Mouse (Mus musculus): ENCODE data around the gene Klk1b8.
"Not testable (repeated sequence)": the region's sequence is repeated elsewhere in the genome, so short reads cannot be mapped to it uniquely, and the experiment has no call there.

Gene Klk1b8

DNA sequence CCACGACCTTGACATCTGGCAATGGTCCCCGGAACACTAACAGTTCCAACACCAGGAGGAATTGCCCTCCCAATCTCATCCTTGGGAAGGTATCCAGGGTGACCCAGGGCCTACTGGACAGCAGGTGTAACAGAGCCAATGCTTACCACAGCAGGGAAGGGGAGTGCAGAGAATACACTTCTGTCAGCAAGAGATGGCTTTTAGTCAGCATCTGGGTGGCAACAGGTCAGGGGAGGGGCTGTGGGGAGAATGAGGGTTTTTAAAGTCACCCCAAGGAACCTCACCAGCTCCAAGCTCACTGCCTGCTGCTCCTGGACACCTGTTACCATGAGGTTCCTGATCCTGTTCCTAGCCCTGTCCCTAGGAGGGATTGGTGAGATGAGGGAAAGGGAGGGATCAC is at the start of gene Klk1b8:
TSS of gene Klk1b8 (plus strand) at position 301 of the 400 bp plus-strand sequence.
- no peak for DNase-seq (ENCODE audit: inconsistent age in 2 of 2, low spot score in 1 of 2)

DNA sequence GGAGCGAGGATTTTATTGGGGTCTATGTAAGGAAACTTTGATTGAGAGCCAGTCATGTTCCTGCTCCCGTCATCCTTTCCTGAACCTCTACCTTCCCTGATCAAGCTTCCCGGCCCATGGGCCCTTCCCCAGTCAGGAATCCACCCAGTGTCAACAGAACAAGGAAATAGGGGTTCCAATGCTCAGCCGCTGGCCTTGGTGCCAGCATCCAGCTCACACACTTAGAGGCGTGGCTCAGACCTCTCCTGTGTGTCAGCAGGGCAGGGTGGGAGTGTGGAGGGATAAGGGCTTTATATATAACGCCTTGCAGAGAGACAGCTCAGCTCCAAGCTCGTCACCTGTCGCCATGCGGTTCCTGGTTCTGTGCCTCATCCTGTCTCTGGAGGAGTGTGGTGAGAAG is 35.6 kb upstream of the Klk1b8 start:
- DNase-seq (ENCODE audit: inconsistent age in 2 of 2, low spot score in 1 of 2) = no peak

DNA sequence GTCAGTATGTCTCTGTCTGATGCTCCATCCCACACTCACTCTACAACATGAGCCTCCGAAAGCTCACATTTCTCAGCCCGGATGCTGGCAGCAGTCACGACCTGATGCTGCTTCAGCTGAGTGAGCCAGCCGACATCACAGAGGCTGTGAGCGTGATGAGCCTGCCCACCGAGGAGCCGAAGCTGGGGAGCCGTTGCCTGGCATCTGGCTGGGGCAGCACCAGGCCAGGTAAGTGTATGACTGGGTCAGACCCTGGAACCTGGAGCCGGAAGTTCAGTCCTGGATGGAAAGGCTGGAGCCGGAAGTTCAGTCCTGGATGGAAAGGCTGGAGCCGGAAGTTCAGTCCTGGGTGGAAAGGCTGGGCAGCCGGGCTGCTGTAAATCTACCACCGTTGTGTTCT is 32.0 kb upstream of the Klk1b8 start:
- no peak for DNase-seq (ENCODE audit: inconsistent age in 2 of 2, low spot score in 1 of 2)

DNA sequence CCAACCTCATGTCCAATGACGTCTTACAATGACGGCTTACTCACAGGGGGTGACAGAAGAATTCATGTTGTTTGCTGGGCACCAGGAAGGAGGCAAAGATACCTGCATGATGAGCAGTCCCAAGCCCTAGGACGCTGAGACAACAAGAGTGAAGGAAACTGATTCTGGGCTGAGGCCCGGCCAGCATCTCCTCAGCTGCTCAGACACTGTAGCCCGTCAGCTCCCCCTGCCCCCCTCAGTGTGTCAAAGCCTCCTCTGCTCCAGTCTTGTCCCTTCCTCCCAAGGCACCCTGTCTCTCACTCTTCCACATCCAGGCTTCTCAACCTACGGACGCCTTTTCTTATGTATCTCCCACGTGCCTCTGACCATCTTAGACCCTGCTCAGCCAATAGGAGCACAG is 31.6 kb upstream of the Klk1b8 start:
- no peak for DNase-seq (ENCODE audit: inconsistent age in 2 of 2, low spot score in 1 of 2)

DNA sequence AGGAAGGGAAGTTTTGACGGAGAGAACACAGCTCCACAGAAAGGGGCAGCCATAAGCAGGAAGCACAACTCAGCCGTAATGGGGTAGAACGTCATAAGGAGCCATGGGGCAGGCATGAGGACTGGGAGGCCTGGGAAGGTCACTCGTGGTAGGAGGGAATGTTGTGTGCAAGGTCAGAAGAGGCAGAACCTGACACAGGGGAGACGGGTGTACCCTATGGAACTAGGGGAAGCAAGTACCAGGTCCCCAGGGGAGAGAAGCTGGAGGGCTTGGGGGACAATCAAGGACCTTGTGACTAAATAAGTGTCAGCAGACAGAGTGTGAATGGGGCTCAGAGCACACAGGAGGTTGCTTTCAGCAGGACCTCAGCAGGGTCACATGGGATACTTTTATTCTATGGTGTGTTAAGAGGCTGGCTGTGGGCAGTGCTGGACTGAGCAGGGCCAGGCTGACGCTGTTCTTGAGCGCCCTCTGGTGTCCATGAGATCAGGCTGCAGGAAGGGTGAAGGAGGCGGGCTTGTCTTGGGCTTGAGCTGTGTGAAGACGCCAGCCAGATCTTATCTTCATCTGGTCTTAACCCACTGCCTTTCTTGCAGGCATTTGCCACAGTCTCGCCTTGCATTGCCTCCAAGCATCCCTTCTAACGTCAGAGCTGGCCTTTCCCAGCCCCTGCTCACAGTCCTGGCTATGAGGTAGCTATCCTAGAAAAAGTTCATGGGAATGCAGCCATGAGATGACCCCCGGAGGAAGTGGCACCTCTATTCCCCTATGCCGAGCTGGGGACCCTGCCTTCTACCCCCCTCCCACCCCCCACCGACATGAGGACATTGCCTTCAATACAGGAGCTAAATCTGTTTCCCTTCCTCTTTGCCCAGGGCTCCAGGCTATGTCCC is 30.7 kb upstream of the Klk1b8 start:
- DNase-seq (ENCODE audit: inconsistent age in 2 of 2, low spot score in 1 of 2) = peak; percentile 55 to 80

DNA sequence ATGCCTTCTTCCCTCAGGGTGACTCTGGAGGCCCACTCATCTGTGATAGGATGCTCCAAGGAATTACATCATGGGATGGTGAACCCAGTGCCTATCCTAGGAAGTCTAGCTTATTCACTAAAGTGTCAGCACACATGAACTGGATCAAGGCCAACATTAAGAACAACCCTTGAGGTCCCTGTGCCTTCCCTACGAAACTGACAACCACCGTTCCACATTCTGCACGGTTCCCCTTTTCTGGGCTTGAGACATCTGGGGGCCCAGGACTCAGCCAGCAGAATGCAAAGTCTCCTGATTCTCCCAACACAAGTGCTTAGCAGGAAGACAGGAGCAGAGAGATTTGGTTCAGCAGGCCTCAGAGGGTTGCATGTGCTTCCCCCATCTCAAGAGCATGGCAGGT is 29.9 kb upstream of the Klk1b8 start:
- DNase-seq (ENCODE audit: inconsistent age in 2 of 2, low spot score in 1 of 2) = no peak

DNA sequence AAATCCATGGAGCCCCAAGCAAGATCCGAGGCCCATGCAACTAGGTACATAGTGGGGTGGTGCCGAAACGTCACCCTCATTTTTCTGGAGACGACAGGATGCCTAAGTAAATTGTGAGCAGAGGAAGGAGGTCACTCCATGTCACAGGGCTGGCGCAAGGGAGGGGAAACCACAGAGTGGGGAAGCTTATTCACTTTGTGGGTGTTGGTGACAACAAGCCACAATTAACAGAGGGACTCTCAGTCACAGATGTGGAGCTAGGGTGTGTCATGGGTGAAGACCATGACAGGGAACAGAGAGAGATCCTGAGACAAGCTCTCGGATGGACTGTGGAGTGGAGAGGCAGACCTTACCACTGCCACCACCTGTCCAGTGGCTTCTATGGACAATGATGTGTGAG is 29.4 kb upstream of the Klk1b8 start:
- DNase-seq (ENCODE audit: inconsistent age in 2 of 2, low spot score in 1 of 2) = no peak

DNA sequence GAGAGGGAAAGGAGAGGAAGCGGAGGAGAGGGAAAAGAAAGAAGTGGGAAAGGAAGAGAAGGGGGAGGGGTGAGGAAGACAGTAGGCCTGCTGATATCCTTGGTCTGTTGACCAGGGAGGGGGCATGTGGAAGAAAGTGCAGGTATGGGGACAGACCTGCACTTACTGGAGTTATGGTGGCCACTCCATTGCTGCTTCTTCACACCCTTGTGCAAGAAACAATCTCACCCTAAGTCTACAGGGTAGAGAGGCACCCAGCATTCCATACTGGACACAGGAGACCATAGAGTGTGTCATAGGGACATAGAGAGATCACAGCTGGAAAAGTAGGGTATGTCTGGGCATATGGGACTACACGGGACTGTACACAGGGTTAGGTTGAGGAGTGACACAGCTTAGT is 28.5 kb upstream of the Klk1b8 start:
- no peak for DNase-seq (ENCODE audit: inconsistent age in 2 of 2, low spot score in 1 of 2)

DNA sequence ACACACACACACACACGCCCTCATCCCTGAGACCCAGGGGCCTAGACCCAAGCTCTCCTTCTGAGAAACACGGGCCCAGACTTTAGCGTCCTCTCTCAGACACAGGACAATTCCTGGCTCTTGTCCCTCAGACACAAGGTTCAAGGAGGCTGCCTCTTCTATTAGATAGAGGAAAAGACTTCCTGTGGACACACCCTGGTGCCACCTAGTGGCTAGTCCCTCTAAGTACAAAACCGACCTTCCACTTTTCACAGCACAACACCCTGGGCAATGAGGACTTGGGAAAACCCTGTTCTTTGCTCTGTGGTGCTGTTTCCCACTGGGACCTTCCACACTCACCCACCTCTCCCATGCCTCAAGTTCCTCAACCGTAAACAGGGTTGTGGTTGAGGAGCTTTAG is 24.5 kb upstream of the Klk1b8 start:
- DNase-seq (ENCODE audit: inconsistent age in 2 of 2, low spot score in 1 of 2) = peak in 1 of 2 experiments; percentile 39

DNA sequence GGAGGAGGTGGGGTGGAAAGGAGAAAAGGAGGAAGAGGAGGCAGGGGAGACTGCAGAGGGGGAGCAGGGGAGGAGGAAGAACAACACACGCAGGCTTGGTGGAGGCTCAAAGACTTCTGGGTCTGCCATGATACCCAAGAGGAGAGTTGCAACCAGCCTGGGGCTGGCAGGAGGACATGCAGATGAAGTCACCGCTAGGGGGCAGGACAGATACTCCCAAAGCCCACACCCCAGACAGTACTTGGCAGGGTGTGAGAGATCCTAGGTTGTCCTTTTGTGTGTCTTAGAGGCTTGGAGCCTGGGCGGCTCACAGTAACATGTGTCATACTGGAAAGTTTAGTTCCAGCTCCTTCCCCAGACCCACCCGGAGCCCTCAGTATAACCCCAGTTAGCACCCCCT is 21.9 kb upstream of the Klk1b8 start:
- DNase-seq (ENCODE audit: inconsistent age in 2 of 2, low spot score in 1 of 2) = peak in 1 of 2 experiments; percentile 57

DNA sequence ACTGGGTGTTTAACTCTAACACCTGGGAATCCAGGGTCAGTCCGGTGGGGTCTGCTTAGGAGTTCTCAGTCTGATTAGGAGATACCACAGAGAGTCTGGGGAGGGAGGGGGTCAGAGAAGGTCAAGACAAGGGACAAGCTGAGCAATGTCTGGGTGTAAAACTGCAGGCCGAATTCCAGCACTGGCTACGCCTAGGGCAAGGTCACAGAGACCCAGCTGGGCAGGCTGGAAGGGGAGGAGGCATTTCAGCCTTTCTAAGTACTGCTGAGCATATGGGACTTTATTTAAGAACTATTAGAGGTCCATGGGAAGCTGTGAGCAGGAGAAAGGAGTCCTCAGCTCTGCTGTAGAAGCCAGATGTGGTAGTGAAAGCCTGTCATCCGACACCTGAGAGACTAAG is 18.1 kb upstream of the Klk1b8 start:
- no peak for DNase-seq (ENCODE audit: inconsistent age in 2 of 2, low spot score in 1 of 2)

DNA sequence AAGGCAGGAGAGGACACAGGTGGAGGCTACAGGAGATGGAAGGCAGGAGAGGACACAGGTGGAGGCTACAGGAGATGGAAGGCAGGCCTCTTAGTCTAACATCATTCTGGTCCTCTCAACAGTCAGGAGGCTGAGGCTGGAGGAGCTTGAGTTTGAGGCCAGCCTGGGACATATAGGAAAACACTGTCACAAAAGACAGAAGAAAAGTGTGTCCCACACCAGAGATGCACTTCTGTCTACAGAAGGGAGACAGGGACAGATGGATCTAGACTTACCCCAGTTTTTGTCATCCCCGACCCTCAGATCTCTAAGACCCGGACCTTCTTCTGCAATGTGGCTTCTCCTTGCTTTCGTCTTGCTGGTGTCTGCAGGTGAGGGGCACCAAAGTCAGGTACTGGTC is 17.0 kb upstream of the Klk1b8 start, which contains the start of gene Klk15:
TSS of gene Klk15 (plus strand) at position 301 of the 400 bp plus-strand sequence.
- DNase-seq (ENCODE audit: inconsistent age in 2 of 2, low spot score in 1 of 2) = no peak

DNA sequence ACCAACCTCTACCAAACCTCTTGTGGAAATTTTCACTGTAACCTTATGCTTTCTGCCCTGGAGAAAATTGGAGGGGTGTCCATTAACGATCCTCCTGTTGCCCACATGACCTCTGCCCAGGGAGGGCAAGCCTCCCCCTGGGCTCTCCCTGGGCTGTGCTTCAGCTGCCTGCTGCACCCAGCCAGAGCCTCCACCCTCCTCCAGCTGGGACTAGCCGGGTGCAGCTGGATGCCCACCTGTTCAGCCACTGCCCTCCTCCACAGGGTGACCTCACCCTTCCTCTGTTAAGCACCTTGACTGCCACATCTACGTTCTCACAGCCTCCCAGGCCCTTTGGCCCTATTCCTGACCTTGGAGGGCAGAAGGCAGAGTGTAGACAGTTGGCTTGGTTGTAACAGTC is 15.7 kb upstream of the Klk1b8 start:
- no peak for DNase-seq (ENCODE audit: inconsistent age in 2 of 2, low spot score in 1 of 2)

DNA sequence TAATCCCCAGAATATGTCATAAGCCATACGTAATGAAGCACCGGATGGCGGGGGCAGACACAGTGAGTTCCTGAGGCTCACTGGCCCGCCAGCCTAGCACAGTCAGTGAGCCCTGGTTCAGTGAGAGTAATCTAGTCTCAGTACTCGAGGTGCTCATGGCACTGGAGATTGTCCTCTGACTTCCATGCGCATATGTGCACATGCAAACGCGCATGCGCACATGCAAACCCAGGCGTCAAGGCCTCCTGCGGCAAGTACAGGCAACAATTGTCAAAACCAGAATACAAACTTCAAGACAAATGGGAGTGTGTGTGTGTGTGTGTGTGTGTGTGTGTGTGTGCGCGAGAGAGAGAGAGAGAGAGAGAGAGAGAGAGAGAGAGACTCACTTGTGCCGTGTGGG is 13.9 kb upstream of the Klk1b8 start:
- no peak for DNase-seq (ENCODE audit: inconsistent age in 2 of 2, low spot score in 1 of 2)

DNA sequence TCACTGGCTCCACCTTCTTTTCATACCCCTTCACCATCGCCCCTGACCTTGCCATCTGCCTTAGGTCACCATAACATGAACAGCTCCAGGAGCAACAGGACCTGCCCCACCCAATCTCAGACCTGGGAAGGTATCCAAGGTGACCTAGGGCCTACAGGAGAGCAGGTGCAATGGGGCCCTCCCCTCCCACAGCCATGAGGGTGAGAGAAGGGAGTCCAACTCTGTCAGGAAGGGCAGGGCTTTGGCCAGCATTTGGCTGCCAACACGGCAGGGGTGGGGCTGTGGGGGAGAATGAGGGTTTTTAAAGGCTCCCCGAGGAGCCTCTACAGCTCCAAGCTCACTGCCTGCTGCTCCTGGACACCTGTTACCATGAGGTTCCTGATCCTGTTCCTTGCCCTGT is 8.2 kb upstream of the Klk1b8 start:
- DNase-seq (ENCODE audit: inconsistent age in 2 of 2, low spot score in 1 of 2) = not testable (repeated sequence)

DNA sequence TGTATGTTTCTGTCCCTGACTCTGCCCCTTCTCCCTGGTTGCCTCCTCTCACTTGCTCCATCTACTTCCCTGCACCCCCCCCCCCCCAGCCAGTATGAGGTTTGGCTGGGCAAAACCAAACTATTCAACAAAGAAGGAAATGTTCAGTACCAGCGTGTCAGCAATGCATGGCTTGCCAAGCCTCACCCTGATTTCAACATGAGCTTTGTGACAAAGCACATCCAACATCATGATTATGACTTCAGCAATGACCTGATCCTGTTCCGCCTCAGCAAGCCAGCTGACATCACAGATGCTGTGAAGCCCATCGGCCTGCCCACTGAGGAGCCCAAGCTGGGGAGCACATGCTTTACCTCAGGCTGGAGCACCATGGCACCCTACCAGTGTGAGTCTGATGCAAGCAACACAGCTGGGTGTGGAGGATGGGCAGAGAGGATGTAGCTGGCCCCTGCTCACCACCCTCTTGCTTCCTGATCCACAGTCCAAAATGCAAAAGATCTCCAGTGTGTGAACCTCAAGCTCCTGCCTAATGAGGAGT is 5.7 kb upstream of the Klk1b8 start:
- no peak for DNase-seq (ENCODE audit: inconsistent age in 2 of 2, low spot score in 1 of 2)

DNA sequence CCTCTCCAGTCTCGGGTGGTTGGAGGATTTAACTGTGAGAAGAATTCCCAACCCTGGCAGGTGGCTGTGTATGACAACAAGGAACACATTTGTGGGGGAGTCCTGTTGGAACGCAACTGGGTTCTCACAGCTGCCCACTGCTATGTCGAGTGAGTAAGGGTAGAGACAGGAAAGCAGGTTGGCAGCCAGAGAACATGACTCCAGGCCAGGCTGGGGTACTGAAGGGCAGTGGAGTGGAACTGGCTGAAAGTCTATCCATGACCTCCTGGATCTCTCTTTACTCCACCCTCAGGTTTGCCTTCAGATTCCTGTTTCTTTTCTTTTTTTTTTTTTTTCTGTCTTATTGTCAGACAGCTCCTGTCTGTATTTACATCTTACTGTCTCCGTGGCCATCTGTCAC is 2.2 kb downstream of the Klk1b8 start:
- DNase-seq (ENCODE audit: inconsistent age in 2 of 2, low spot score in 1 of 2) = no peak

DNA sequence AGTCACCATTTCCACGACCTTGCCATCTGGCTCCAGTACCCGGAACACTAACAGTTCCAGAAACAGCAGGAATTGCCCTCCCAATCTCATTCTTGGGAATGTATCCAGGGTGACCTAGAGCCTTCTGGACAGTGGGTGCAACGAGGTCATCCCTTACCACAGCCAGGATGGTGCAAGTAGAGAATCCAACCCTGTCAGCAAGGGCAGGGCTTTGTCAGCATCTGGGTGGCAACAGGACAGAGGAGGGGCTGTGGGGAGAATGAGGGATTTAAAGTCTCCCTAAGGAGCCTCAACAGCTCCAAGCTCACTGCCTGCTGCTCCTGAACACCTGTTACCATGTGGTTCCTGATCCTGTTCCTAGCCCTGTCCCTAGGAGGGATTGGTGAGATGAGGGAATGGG is 16.0 kb downstream of the Klk1b8 start, which contains the start of gene Klk1b1:
TSS of gene Klk1b1 (plus strand) at position 301 of the 400 bp plus-strand sequence.
- no peak for DNase-seq (ENCODE audit: inconsistent age in 2 of 2, low spot score in 1 of 2)

DNA sequence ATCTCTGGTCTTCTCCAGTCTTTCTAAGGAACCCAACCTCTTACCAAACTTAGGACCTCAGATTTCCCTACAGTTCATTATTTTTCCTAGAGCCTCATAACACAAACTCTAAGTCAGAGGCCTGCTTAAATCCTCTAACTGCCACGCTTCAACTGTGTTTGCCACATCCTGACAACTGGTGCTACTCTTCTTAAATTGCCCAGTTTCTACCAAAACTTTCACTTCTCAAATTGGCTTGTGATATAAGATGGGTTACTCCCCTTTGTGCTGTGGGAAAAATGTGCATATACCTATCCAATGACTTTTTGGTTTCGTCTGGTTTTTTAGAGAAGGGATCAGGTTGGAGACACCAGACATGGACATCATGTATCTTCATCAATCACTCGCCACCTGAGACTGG is 16.6 kb downstream of the Klk1b8 start:
- no peak for DNase-seq (ENCODE audit: inconsistent age in 2 of 2, low spot score in 1 of 2)

DNA sequence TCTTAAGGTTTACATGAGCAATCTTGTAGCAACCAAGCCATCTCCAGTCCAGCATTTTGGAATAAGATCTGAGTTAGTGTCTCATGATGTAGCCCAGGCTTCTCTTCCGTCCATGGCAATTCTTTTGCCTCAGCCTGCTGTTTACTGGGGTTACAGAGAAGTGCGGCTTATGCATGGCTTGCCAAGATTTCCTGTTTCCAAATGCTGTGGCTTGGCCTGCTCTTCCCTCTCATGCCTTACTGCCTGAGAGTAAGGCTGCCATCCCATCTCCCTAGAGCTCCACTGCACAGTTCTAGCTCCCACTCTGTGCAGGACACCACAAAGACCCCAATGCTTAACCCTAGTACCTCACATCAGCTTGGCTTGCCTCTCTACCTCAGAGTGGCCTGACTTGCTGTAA is 17.1 kb downstream of the Klk1b8 start:
- DNase-seq (ENCODE audit: inconsistent age in 2 of 2, low spot score in 1 of 2) = no peak

DNA sequence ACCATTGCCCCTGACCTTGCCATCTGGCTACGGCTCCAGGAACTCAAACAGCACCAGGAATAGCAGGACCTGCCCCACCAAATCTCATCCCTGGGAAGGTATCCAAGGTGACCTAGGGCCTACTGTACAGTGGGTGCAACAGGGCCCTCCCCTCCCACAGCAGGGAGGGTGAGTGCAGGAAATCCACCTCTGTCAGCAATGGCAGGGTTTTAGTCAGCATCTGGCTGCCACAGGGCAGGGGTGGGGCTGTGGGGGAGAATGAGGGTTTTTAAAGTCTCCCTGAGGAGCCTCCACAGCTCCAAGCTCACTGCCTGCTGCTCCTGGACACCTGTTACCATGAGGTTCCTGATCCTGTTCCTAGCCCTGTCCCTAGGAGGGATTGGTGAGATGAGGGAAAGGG is 25.3 kb downstream of the Klk1b8 start, which contains the start of gene Klk1b9:
TSS of gene Klk1b9 (plus strand) at position 301 of the 400 bp plus-strand sequence.
- not testable (repeated sequence) for DNase-seq (ENCODE audit: inconsistent age in 2 of 2, low spot score in 1 of 2)

DNA sequence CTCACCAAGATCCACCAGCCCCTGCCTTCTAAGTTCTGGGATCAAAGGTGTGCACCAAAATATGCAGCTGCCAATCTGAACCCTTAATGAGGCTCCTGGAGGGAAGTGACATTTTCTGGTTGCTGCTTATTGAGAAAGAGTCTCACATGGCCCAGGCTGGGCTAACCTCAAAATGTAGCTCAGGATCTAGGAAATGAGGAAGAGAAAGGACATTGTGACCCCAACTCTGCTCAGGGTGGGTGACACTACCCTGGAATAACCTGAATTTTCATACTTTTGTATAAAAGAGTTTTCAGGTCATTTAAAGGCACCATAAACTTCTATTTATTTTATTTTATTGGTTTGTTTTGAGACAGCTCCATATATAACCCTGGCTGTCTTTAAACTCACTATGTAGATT is 35.2 kb downstream of the Klk1b8 start:
- no peak for DNase-seq (ENCODE audit: inconsistent age in 2 of 2, low spot score in 1 of 2)
